Mouse (Mus musculus): Measurements from ENCODE around the gene Stat2. TPM values are rescaled to one million over a fixed set of nuclear protein-coding genes. Genes with fewer than 3 reads are reported as not detected.
A peak's percentile ranks its signal among the peaks of the same experiment; 100 is the strongest.

Stat2 gene
- 9.3 and 11.5 TPM in 2 replicates for polyA plus RNA-seq (2016; fragmentation: Nextera tagmentation; extraction: Ambion mirVana)

GRCm38 (mm10) chr10:128270287-128270841 is at the start of gene Stat2:
Gene Stat2, plus strand, starts transcription at chr10:128270559.
- Histone ChIP-seq H3K4me3 (peak within 1 kb of the TSS; percentile 83), H3K9me3 (replicated peaks) (no peaks in the 10 kb centered on the region), H3K27ac (peak within 1 kb of the TSS; percentile 83), H3K36me3 (no peaks in the 10 kb centered on the region), H3K27me3 (ENCODE audit: low read depth, poor library complexity, severe bottlenecking) (no peaks in the 10 kb centered on the region), H3K4me1 (0 out of 2 replicates have a peak, but pooled peaks cover 5% of the 10 kb centered on the region)
- WGBS, result under 1% methylated on average over 43 of the region's 43 CpGs
- DNase-seq (ENCODE audit: low spot score), result peak; percentile 96

DNA sequence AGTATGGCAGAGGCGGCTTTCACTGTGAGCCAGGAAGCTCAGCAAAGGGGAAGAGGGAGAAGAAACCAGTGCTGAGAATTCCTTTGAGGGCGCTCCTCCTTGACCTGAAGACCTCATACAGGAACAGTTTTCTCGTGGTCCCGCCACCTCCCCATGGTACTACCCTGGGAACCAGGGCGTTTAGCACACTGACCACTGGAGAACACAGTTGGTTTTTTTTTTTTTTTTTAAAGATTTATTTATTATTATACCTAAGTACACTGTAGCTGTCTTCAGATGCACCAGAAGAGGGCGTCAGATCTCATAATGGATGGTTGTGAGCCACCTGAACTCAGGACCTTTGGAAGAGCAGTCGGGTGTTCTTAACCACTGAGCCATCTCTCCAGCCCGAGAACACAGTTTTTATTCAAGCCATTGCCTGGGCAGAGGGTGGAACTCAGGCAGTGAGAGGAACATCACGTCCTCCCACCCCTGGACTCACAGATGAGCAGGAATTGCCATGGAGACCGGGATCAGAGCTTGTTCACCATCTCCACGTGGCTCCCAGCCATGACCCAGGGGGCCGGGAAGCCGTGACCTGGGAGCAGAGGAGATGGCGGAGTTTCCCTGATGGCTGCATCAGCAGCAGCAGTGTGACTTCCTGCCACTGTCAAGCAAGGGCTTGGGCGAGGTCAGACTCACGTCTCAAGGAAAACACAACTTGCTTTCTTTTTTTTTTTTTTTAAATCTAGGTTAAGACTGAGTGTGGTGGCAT is 48.6 kb upstream of the Stat2 start:
- Histone ChIP-seq H3K36me3 (no peaks in the 10 kb centered on the region), H3K4me3 (no peak overlapping the region), H3K4me1 (peaks cover 26% of the 10 kb centered on the region), H3K27me3 (ENCODE audit: low read depth, poor library complexity, severe bottlenecking) (no peaks in the 10 kb centered on the region), H3K9me3 (replicated peaks) (no peaks in the 10 kb centered on the region), H3K27ac (no peak overlapping the region)
- DNase-seq (ENCODE audit: low spot score), result no peak
- 62% methylated on average over 16 of the region's 16 CpGs for WGBS

DNA sequence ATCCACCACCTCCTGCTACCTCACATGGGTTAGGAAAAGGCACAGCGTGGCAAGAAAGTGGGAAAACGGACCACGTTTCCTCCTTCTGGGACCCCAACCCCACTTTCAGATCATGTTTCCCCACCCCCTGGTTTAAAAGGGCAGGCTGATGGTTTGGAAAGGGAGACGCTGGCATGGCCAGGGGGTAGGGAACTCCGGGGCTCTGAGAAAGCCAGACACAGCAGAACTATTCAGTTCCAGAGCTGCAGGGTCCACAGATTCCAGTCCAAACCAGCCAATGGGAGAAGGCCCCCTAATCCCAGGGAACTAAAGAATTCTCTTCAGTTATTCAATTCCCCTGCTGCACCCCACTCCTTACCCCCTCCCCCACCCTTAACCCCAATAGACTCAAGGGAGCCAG is 45.3 kb upstream of the Stat2 start:
- Histone ChIP-seq H3K4me3 (no peak overlapping the region), H3K27me3 (ENCODE audit: low read depth, poor library complexity, severe bottlenecking) (no peaks in the 10 kb centered on the region), H3K27ac (peak overlapping the region; percentile 44; the same call in 1 of the 2 replicates), H3K4me1 (peaks cover 28% of the 10 kb centered on the region), H3K36me3 (no peaks in the 10 kb centered on the region), H3K9me3 (replicated peaks) (no peaks in the 10 kb centered on the region)
- DNase-seq (ENCODE audit: low spot score), result no peak
- WGBS, result 63% methylated on average over 5 of the region's 5 CpGs

GRCm38 (mm10) chr10:128225538-128225937 is 44.8 kb upstream of the Stat2 start, which contains the start of gene Mip:
Gene Mip, plus strand, starts transcription at chr10:128225838.
- WGBS, result 52% methylated on average over 4 of the region's 4 CpGs
- Histone ChIP-seq H3K4me1 (peaks cover 33% of the 10 kb centered on the region), H3K27me3 (ENCODE audit: low read depth, poor library complexity, severe bottlenecking) (no peaks in the 10 kb centered on the region), H3K9me3 (replicated peaks) (no peaks in the 10 kb centered on the region), H3K36me3 (no peaks in the 10 kb centered on the region), H3K4me3 (no peak within 1 kb of the TSS), H3K27ac (peak within 1 kb of the TSS; percentile 47)
- no peak for DNase-seq (ENCODE audit: low spot score)

DNA sequence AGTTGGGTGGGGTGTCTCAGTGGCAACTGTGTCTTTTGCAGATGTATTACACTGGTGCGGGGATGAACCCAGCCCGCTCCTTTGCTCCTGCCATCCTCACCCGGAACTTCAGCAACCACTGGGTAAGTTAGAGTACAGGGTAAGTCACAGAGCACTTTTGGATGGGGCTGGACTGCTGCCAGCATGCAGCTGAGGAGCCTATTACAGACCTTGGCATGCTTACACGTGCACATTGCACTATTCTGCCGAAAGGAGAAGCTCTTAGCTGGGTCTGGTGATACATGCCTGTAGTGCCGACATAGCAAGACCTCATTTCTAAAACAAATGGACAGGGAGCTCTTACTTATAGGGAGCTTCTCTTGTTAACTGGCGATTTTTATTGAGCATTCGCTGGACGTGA is 42.8 kb upstream of the Stat2 start:
- H3K27ac ChIP-seq, result no peak overlapping the region
- peaks cover 38% of the 10 kb centered on the region for H3K4me1 ChIP-seq
- no peak for DNase-seq (ENCODE audit: low spot score)
- H3K9me3 ChIP-seq (replicated peaks), result no peaks in the 10 kb centered on the region
- no peaks in the 10 kb centered on the region for H3K36me3 ChIP-seq
- no peaks in the 10 kb centered on the region for H3K27me3 ChIP-seq (ENCODE audit: low read depth, poor library complexity, severe bottlenecking)
- WGBS, result 88% methylated on average over 9 of the region's 9 CpGs
- H3K4me3 ChIP-seq, result no peak overlapping the region

DNA sequence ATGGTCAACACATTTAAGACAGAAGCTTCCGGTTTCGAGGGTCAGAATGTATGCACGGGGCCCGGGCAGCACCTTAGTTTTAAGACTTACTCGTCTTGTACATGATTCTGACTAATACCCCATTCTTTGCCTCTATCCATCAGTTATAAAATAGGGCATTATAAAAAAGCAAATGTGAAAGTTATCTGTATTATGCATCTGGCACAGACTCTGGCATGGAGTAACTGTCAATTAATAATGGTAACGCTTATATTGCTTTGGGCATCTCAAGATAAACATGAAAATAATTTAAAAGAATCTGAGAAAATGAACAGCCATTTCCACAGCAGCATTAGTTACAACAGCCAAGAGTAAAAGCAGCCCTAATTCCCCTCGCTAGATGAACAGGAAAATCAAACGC is 42.4 kb upstream of the Stat2 start:
- Histone ChIP-seq H3K36me3 (no peaks in the 10 kb centered on the region), H3K4me3 (no peak overlapping the region), H3K27me3 (ENCODE audit: low read depth, poor library complexity, severe bottlenecking) (no peaks in the 10 kb centered on the region), H3K4me1 (peaks cover 41% of the 10 kb centered on the region), H3K9me3 (replicated peaks) (no peaks in the 10 kb centered on the region), H3K27ac (no peak overlapping the region)
- 96% methylated on average over 8 of the region's 8 CpGs for WGBS
- DNase-seq (ENCODE audit: low spot score), result no peak

- no peak for DNase-seq (ENCODE audit: low spot score)
- Histone ChIP-seq H3K4me1 (peaks cover 40% of the 10 kb centered on the region), H3K4me3 (peak overlapping the region; percentile 82), H3K9me3 (replicated peaks) (no peaks in the 10 kb centered on the region), H3K27me3 (ENCODE audit: low read depth, poor library complexity, severe bottlenecking) (no peaks in the 10 kb centered on the region), H3K27ac (peak overlapping the region; percentile 99), H3K36me3 (peaks cover 14% of the 10 kb centered on the region)
- 78% methylated on average over 12 of the region's 12 CpGs for WGBS
These were observed 39.8 kb upstream of the Stat2 start for GRCm38 (mm10) chr10:128230582-128230981.

- peaks cover 40% of the 10 kb centered on the region for H3K4me1 ChIP-seq
- H3K36me3 ChIP-seq, result peaks cover 18% of the 10 kb centered on the region
- 19% methylated on average over 5 of the region's 5 CpGs for WGBS
- H3K4me3 ChIP-seq, result peak overlapping the region; percentile 82
- no peaks in the 10 kb centered on the region for H3K27me3 ChIP-seq (ENCODE audit: low read depth, poor library complexity, severe bottlenecking)
- H3K9me3 ChIP-seq (replicated peaks), result no peaks in the 10 kb centered on the region
- no peak for DNase-seq (ENCODE audit: low spot score)
- H3K27ac ChIP-seq, result peak overlapping the region; percentile 99
These were observed 39.2 kb upstream of the Stat2 start for GRCm38 (mm10) chr10:128231146-128231545.

GRCm38 (mm10) chr10:128231697-128232419 is 38.5 kb upstream of the Stat2 start, which contains the start of gene Timeless:
Gene Timeless, plus strand, starts transcription at chr10:128232065.
- no peaks in the 10 kb centered on the region for H3K9me3 ChIP-seq (replicated peaks)
- H3K27me3 ChIP-seq (ENCODE audit: low read depth, poor library complexity, severe bottlenecking), result no peaks in the 10 kb centered on the region
- peak; percentile 90 for DNase-seq (ENCODE audit: low spot score)
- H3K27ac ChIP-seq, result peak within 1 kb of the TSS; percentile 99
- peaks cover 20% of the 10 kb centered on the region for H3K36me3 ChIP-seq
- H3K4me1 ChIP-seq, result peaks cover 40% of the 10 kb centered on the region
- under 1% methylated on average over 57 of the region's 58 CpGs for WGBS
- peak within 1 kb of the TSS; percentile 82 for H3K4me3 ChIP-seq

GRCm38 (mm10) chr10:128232420-128232985 is 37.9 kb upstream of the Stat2 start:
- WGBS, result under 1% methylated on average over 14 of the region's 14 CpGs
- Histone ChIP-seq H3K27ac (peak overlapping the region; percentile 99), H3K4me3 (peak overlapping the region; percentile 82), H3K36me3 (peaks cover 22% of the 10 kb centered on the region), H3K4me1 (peaks cover 41% of the 10 kb centered on the region), H3K9me3 (replicated peaks) (no peaks in the 10 kb centered on the region), H3K27me3 (ENCODE audit: low read depth, poor library complexity, severe bottlenecking) (no peaks in the 10 kb centered on the region)
- peak; percentile 60 for DNase-seq (ENCODE audit: low spot score)

- no peaks in the 10 kb centered on the region for H3K9me3 ChIP-seq (replicated peaks)
- H3K36me3 ChIP-seq, result peaks cover 58% of the 10 kb centered on the region
- no peak for DNase-seq (ENCODE audit: low spot score)
- no peaks in the 10 kb centered on the region for H3K27me3 ChIP-seq (ENCODE audit: low read depth, poor library complexity, severe bottlenecking)
- H3K4me3 ChIP-seq, result no peak overlapping the region
- H3K4me1 ChIP-seq, result peaks cover 34% of the 10 kb centered on the region
- WGBS, result 52% methylated on average over 4 of the region's 4 CpGs
- peak overlapping the region; percentile 46; the same call in 1 of the 2 replicates for H3K27ac ChIP-seq
These were observed 34.0 kb upstream of the Stat2 start for GRCm38 (mm10) chr10:128236321-128236720.

DNA sequence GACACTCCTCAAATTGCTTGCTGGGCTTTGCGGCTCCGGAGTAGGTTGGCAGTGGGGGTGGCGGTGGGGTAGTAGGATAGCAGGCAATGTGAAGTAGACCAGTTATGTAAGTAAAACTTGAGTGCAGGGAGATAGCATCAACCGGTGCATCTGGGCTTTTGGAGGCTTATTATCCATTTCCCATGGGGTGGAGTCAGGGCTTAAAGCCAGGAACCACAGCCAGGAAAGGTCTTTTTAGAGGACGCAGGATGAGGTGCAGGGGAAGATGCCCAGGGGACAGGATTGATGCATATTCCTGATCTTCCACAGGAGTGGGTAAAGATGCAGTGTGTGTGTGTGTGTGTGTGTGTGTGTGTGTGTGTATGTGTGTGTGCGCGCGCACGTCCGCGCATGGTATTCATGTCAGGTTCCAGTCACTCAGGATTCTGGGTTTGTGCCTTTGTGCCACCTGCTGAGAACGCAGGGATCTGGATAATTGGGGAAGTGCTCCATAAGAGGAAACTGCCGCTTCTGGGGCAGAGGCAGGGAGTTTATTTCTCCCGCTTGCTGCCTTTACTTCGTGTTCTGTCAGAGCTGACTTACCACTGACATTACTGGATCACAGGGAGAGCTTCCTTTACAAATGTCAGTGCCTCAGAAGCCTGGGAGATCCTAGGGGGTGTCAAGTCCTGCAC is 32.4 kb upstream of the Stat2 start:
- WGBS, result 88% methylated on average over 15 of the region's 15 CpGs
- Histone ChIP-seq H3K27me3 (ENCODE audit: low read depth, poor library complexity, severe bottlenecking) (no peaks in the 10 kb centered on the region), H3K4me3 (no peak overlapping the region), H3K4me1 (peaks cover 30% of the 10 kb centered on the region), H3K36me3 (peaks cover 74% of the 10 kb centered on the region), H3K9me3 (replicated peaks) (no peaks in the 10 kb centered on the region), H3K27ac (peak overlapping the region; percentile 26; the same call in 1 of the 2 replicates)
- DNase-seq (ENCODE audit: low spot score), result no peak

Measured in limb, embryonic 10.5 days (tissue).